Mouse (Mus musculus) E14TG2a.4 (cell line): ENCODE results near the gene Nr6a1.

Experiments
- CTCF ChIP-seq: conservative IDR thresholded peaks from 2 replicates; pipeline ENCODE4 v1.5.1; 2014; ENCODE audit warnings: low read length
- NANOG ChIP-seq: IDR thresholded peaks from 2 replicates; pipeline ENCODE4 v1.6.1; 2014; ENCODE audit warnings: borderline replicate concordance, low read length, mixed read lengths
- POU5F1 ChIP-seq: IDR thresholded peaks from 2 replicates; pipeline ENCODE4 v1.6.1; 2014; ENCODE audit warnings: low read length, borderline replicate concordance

DNA sequence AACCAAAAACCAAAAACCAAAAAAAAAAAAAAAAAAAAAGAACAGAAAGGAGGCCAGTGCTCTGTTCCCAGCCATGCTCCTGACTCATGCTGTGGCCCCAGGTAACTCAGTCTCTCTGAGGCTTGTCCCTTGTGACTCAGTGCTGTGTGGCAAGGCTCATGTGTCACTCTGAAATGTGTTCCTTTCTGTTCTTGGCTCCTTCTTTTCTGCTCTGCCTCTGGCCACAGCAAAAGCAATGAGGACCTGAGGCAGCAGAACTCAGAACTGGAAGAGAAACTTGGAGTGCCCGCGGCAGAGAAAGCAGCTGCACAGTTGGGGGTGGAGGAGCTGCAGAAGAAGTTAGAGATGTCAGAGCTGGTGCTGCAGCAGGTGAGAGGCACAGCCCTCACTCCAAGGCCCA is 46.7 kb upstream of the Nr6a1 start:
- TF ChIP-seq CTCF, result no peak
- no peak for TF ChIP-seq POU5F1
- no peak for TF ChIP-seq NANOG
